Mouse (Mus musculus) frontal cortex, adult (tissue): Measurements from ENCODE around the gene Tra2b.
"Not testable (repeated sequence)": the region's sequence is repeated elsewhere in the genome, so short reads cannot be mapped to it uniquely, and the experiment has no call there.

ENCODE experiments used
- ATAC-seq: cut with Nextera tagmentation; 2 replicates; pipeline ENCODE4 v1.9.2; 2017; ENCODE audit warnings: mild to moderate bottlenecking, moderate library complexity, mixed read lengths; ENCODE audit not compliant: low TSS enrichment

Gene Tra2b

GRCm38 (mm10) chr16:22242239-22242866 is 23.5 kb downstream of the Tra2b start:
- no peak for ATAC-seq

DNA sequence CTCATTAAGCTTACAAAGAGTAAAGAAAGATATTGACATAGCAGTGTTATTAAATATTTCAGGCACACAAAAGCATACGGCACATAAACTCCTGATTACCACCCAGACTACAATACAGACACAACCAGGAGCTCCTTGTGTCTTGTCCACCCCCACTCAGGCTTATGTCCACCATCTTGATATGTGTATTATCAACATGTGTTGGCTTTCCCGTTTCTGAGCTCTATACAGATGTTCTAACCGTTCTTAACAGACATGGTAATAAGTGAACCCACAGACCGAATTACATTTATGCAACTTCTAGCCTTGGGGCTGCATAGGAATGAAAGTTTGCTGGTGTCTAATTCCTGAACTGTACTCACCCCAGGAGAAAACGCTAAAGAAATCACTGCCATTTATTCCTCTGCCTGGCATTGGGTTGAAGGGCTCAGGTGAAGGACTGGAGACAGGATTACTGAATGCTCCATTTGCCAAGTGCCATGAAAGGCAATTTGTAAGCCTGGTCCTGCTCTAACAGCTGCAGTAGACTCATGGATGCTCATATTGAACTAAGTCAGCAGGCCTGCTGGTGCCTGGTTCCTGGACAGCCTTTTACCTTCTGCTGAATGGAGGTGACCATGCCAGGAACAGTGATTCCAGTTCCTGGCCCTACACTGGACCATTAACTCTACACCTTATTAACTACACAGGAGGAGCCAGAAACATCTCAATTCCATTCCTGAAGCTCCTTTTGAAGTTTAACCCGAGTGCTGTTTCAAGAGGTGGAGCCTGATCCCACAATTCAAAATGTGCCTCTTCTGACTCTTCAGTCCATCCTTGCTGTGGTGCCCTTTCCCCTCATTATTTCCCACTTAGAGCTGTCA is 24.2 kb downstream of the Tra2b start:
- 0 out of 2 replicates have a peak, but pooled peaks have one; percentile 21 for ATAC-seq

DNA sequence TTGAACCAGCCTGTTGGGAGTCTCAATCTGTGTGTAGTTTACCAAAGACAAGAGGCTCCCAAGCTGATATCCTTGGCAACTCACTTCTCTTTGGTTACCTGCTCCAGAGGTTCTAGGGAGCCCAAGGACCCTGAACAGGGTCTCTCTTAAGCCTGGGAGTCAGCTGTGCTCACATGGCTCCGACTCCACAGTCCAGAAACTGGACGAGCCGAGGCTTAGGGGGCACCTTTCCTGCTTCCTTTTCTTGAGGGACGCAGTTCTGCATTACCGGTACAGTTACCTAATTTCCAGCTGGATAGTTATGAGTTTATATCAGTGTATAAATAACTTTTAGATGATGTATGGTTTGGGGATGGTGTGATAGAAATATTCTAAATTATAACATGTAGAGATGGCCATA is 24.9 kb downstream of the Tra2b start:
- no peak for ATAC-seq

DNA sequence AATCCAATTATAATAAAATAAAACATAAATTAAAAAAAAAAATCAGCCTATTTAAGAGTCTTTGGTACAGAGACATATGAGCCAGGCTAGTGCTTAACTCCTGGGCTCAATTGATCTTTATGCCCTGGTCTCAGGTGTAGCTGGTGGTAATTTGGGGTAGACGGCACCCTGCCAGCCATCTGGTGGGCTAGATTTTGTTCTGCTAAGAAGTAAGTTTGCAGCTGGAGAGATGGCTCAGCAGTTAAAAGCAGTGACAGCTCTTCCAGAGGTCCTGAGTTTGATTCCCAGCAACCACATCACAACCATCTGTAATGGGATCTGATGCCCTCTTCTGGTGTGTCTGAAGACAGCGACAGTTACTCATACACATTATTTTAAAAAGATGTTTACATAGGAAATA is 25.8 kb downstream of the Tra2b start:
- no peak for ATAC-seq

GRCm38 (mm10) chr16:22238928-22239620 is 26.7 kb downstream of the Tra2b start:
- ATAC-seq, result no peak

DNA sequence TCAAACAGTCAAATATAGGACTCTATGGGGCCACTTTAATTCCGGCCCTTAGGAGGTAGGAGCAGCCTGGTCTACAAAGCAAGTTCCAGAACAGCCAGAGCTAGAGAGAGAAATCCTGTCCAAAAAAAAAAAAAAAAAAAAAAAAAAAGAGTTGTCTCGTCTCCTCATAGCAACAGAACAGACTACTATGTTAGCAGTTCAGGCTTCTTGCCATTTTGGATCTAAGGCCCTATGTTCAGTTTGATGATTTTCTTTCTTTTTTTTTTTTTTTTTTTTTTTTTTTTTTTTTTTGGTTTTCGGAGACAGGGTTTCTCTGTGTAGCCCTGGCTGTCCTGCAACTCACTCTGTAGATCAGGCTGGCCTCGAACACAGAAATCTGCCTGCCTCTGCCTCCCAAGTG is 27.4 kb downstream of the Tra2b start:
- ATAC-seq, result not testable (repeated sequence)

- no peak for ATAC-seq
These were observed 29.0 kb downstream of the Tra2b start for GRCm38 (mm10) chr16:22236814-22237213.

GRCm38 (mm10) chr16:22234535-22234934 is 31.3 kb downstream of the Tra2b start:
- ATAC-seq, result no peak

DNA sequence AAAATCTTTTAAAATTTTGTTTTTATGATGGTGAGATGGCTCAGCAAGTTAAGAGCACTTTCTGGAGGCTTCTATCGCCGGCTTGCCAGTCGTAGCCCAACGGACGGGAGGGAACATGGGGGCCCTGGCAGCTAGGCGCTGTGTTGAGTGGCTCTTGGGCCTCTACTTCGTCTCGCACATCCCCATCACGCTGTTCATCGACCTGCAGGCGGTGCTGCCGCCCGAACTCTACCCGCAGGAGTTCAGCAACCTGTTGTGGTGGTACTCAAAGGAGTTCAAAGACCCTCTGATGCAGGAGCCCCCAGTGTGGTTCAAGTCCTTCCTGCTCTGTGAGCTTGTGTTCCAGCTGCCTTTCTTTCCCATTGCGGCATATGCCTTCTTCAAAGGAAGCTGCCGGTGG is 35.5 kb downstream of the Tra2b start:
- ATAC-seq, result not testable (repeated sequence)

GRCm38 (mm10) chr16:22203501-22203900 is 62.3 kb downstream of the Tra2b start:
- ATAC-seq, result no peak

DNA sequence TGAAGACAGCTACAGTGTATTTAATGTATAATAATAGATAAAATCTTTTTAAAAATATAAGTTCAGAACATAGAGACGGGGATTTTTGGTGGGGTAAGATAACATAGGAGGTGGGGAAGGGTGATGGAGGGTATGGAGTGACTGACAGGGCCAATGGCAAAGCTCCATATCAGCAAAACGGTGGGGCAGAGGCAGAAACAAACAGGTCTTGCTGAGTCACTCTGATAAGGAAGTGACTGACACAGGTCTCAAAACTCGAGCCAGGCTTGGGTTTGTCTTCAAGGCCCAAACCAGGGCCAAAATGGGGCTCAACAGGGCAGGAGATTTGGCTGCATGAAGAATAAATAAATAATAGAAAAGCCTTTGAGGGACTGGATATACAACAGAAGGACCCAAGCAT is 63.9 kb downstream of the Tra2b start:
- ATAC-seq, result no peak

GRCm38 (mm10) chr16:22200476-22200875 is 65.3 kb downstream of the Tra2b start:
- ATAC-seq, result no peak
